Mouse (Mus musculus): ENCODE data around the gene Zmiz1. TPM values are rescaled to one million over a fixed set of nuclear protein-coding genes. Genes with fewer than 3 reads are reported as not detected.
A peak's percentile ranks its signal among the peaks of the same experiment; 100 is the strongest.

Zmiz1 gene
- total RNA-seq, 2 experiments from 2014 or later, result 26.4 to 29.8 TPM

GRCm38 (mm10) chr14:25489336-25490078 is 30.5 kb downstream of the Zmiz1 start:
- no peak for DNase-seq

GRCm38 (mm10) chr14:25491961-25492360 is 33.0 kb downstream of the Zmiz1 start:
- DNase-seq, result no peak

GRCm38 (mm10) chr14:25492567-25493279 is 33.7 kb downstream of the Zmiz1 start:
- DNase-seq, result no peak

- DNase-seq, result peak; percentile 78
Observed at GRCm38 (mm10) chr14:25493301-25494241, 34.6 kb downstream of the Zmiz1 start.

GRCm38 (mm10) chr14:25494778-25495177 is 35.8 kb downstream of the Zmiz1 start:
- no peak for DNase-seq

- DNase-seq, result peak; percentile 61
Observed at GRCm38 (mm10) chr14:25496116-25496515, 37.1 kb downstream of the Zmiz1 start.

- DNase-seq, result no peak
Observed at GRCm38 (mm10) chr14:25496989-25497388, 38.0 kb downstream of the Zmiz1 start.

- peak; percentile 93 for DNase-seq
Observed at GRCm38 (mm10) chr14:25497596-25497995, 38.6 kb downstream of the Zmiz1 start.

GRCm38 (mm10) chr14:25498367-25498766 is 39.4 kb downstream of the Zmiz1 start:
- DNase-seq, result no peak

GRCm38 (mm10) chr14:25499526-25499925 is 40.5 kb downstream of the Zmiz1 start:
- DNase-seq, result no peak

- DNase-seq, result no peak
Observed at GRCm38 (mm10) chr14:25500511-25501120, 41.6 kb downstream of the Zmiz1 start.

GRCm38 (mm10) chr14:25501481-25501880 is 42.5 kb downstream of the Zmiz1 start:
- DNase-seq, result no peak

GRCm38 (mm10) chr14:25502355-25502754 is 43.4 kb downstream of the Zmiz1 start:
- DNase-seq, result no peak

GRCm38 (mm10) chr14:25504241-25504640 is 45.3 kb downstream of the Zmiz1 start:
- no peak for DNase-seq

- DNase-seq, result peak; percentile 63
Observed at GRCm38 (mm10) chr14:25505201-25505671, 46.3 kb downstream of the Zmiz1 start.

- peak; percentile 71 for DNase-seq
Observed at GRCm38 (mm10) chr14:25508111-25508756, 49.2 kb downstream of the Zmiz1 start.

GRCm38 (mm10) chr14:25508757-25509139 is 49.8 kb downstream of the Zmiz1 start:
- DNase-seq, result peak; percentile 79

GRCm38 (mm10) chr14:25509450-25510129 is 50.6 kb downstream of the Zmiz1 start:
- DNase-seq, result no peak

GRCm38 (mm10) chr14:25510362-25510761 is 51.4 kb downstream of the Zmiz1 start:
- no peak for DNase-seq

GRCm38 (mm10) chr14:25510987-25511386 is 52.0 kb downstream of the Zmiz1 start:
- no peak for DNase-seq

GRCm38 (mm10) chr14:25511564-25511963 is 52.6 kb downstream of the Zmiz1 start:
- no peak for DNase-seq

Measured in gastrocnemius, postnatal 25 days (tissue).